Mouse (Mus musculus): ENCODE measurements around the gene Agtrap. TPM values are rescaled to one million over a fixed set of nuclear protein-coding genes. Genes with fewer than 3 reads are reported as not detected.
"Not testable (repeated sequence)": the region's sequence is repeated elsewhere in the genome, so short reads cannot be mapped to it uniquely, and the experiment has no call there.

Agtrap gene
- polyA plus RNA-seq, 1 experiment from 2014 or later, result 14.2 TPM

DNA sequence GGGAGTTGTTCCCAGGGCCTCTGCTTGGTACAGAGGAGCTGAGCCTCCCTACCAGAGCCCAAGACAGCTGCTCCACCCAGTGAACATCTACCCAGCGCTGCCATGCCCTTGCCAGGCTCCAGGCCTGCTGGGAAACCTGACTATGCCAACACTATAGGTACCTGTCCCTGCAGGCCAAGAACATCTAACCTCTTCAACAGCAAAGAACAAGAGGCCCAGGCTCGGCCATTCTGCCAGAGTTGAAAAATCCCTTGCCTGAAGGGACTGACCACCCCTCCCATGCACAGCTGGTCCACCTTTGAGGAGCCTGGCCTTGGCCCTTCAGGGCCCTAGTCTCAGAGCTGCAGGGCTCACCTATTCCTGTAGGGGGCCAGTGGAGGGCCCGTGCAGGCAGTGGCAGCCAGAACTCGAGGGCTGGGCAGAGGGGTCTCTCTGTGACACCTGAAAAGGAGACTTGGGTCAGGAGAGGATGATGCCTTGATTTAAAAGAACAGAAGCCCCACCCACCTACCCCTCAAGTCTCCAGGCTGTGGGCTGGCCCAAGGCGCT, 30.1 kb downstream of the Agtrap start:
- H3K27me3 ChIP-seq, result no peaks in the 10 kb centered on the region
- no peak overlapping the region for H3K9ac ChIP-seq
- no peak overlapping the region for H3K4me3 ChIP-seq (replicated peaks)
- no peak overlapping the region for H3K27ac ChIP-seq (replicated peaks)
- no peak overlapping the region for H3K4me2 ChIP-seq (replicated peaks)
- H3K9me3 ChIP-seq (replicated peaks), result no peaks in the 10 kb centered on the region
- ATAC-seq (ENCODE audit: insufficient number of reproducible peaks, low FRiP score, low TSS enrichment, low read depth), result no peak
- no peaks in the 10 kb centered on the region for H3K4me1 ChIP-seq
- WGBS, result 62% methylated on average over 5 of the region's 5 CpGs
- peaks cover 59% of the 10 kb centered on the region for H3K36me3 ChIP-seq

DNA sequence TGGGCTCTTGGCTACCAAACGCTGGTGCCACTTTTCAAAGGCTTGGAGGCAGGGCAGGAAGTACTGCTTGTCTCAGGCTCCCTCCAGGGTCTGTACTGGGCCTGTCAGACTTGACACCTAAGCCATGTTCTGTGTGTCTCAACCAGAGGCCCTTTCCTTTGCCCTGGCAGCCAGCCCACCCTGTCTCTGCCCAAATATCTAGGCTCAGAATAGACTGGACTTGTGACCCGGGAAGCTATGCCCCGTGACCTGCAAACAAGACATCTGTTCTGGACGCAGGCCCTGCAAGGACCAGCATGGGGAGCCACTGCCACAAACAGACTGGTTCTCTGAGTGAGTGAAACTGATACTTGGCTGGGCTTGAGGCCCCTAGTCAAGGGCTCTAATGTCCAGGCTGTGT, 31.0 kb downstream of the Agtrap start:
- H3K9ac ChIP-seq, result no peak overlapping the region
- no peaks in the 10 kb centered on the region for H3K4me1 ChIP-seq
- H3K36me3 ChIP-seq, result peaks cover 69% of the 10 kb centered on the region
- no peaks in the 10 kb centered on the region for H3K9me3 ChIP-seq (replicated peaks)
- no peaks in the 10 kb centered on the region for H3K27me3 ChIP-seq
- WGBS, result 75% methylated on average over 4 of the region's 4 CpGs
- ATAC-seq (ENCODE audit: insufficient number of reproducible peaks, low FRiP score, low TSS enrichment, low read depth), result no peak
- 0 out of 2 replicates have a peak overlapping the region, but pooled peaks have one; percentile 17 for H3K27ac ChIP-seq (replicated peaks)
- no peak overlapping the region for H3K4me2 ChIP-seq (replicated peaks)
- H3K4me3 ChIP-seq (replicated peaks), result no peak overlapping the region

DNA sequence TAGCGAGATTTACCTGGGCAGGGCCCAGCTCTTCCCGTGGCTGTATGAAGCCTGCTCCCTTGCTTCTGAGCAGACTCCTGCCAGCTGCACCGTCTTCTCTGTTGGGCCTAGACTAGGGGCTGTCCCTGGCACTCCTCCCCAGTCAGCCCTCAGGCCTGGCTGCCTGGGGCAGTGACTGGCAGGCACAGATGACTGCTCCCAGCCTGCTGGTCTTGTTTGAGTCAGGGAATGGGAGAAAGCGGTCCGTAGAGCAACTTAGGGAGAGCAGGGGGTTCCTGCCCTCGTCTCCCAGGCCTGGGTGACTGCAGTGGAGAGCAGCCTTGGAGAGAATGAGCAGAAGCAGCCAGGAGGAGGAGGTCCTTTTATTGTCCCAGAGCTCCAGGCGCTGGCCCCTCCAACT, 31.6 kb downstream of the Agtrap start:
- WGBS, result 79% methylated on average over 7 of the region's 7 CpGs

DNA sequence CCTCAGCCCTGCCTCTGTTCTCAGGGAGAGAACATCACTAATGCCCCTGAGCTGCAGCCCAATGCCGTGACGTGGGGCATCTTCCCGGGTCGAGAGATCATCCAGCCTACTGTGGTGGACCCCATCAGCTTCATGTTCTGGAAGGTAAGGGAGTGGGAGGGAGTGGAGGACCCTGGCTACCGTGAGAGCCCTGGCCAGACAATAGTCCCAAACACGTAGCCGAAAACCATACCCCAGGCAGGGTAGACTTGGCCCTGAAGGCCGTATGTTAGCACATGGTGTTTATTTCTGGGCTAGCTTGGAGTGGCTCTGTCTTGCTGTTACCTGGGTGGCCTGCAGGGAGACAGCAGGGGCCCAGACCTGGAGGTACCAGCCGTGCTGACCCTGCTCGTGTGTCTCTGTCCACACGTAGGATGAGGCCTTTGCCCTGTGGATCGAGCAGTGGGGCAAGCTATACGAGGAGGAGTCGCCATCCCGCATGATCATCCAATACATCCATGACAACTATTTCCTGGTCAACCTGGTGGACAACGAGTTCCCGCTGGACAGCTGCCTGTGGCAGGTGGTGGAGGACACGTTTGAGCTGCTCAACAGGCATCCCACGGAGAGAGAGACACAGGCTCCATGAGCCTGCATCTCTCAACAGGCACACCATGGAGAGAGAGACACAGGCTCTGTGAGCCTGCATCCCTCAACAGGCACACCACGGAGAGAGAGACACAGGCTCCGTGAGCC, 32.7 kb downstream of the Agtrap start:
- no peak overlapping the region for H3K27ac ChIP-seq (replicated peaks)
- peaks cover 85% of the 10 kb centered on the region for H3K36me3 ChIP-seq

More for the DNA sequence above, 31.6 kb downstream of the Agtrap start:
- no peaks in the 10 kb centered on the region for H3K9me3 ChIP-seq (replicated peaks)
- H3K36me3 ChIP-seq, result peaks cover 74% of the 10 kb centered on the region
- no peaks in the 10 kb centered on the region for H3K4me1 ChIP-seq
- H3K4me2 ChIP-seq (replicated peaks), result no peak overlapping the region
- no peaks in the 10 kb centered on the region for H3K27me3 ChIP-seq
- ATAC-seq (ENCODE audit: insufficient number of reproducible peaks, low FRiP score, low TSS enrichment, low read depth), result no peak
- no peak overlapping the region for H3K4me3 ChIP-seq (replicated peaks)
- H3K9ac ChIP-seq, result no peak overlapping the region
- H3K27ac ChIP-seq (replicated peaks), result 0 out of 2 replicates have a peak overlapping the region, but pooled peaks have one; percentile 17

DNA sequence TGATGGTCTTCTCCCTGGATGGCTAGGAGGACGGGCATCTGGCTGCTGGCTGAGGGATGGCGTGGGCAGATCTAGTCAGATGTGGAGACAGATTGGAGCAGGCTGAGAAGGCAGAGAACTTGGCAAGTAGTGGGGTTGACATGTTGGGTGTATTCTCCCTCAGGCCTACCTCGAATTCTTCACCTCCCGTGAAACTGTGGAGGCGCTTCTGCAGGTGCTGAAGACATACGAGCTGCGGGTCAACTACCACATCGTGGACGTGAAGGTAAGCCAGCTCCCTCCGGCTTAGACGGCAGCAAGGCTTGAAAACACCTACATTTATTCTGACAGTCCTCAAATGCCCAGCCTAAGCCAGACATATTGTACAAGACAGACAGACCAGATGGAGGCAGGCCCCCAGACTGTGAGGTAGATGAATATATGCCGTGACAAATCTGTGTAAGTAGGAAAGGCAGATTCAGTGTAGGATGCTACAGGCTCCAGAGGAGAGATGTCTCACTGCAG, 34.4 kb downstream of the Agtrap start:
- no peak for ATAC-seq (ENCODE audit: insufficient number of reproducible peaks, low FRiP score, low TSS enrichment, low read depth)
- no peak overlapping the region for H3K4me2 ChIP-seq (replicated peaks)
- no peak overlapping the region for H3K4me3 ChIP-seq (replicated peaks)
- H3K4me1 ChIP-seq, result no peaks in the 10 kb centered on the region
- H3K27ac ChIP-seq (replicated peaks), result no peak overlapping the region
- 88% methylated on average over 12 of the region's 12 CpGs for WGBS
- no peaks in the 10 kb centered on the region for H3K9me3 ChIP-seq (replicated peaks)
- H3K27me3 ChIP-seq, result no peaks in the 10 kb centered on the region
- peaks cover 96% of the 10 kb centered on the region for H3K36me3 ChIP-seq
- H3K9ac ChIP-seq, result no peak overlapping the region

More for the DNA sequence above, 32.7 kb downstream of the Agtrap start:
- H3K9me3 ChIP-seq (replicated peaks), result no peaks in the 10 kb centered on the region
- 91% methylated on average over 21 of the region's 21 CpGs for WGBS
- H3K4me3 ChIP-seq (replicated peaks), result no peak overlapping the region
- no peak overlapping the region for H3K4me2 ChIP-seq (replicated peaks)
- H3K4me1 ChIP-seq, result no peaks in the 10 kb centered on the region
- H3K27me3 ChIP-seq, result no peaks in the 10 kb centered on the region
- no peak overlapping the region for H3K9ac ChIP-seq
- ATAC-seq (ENCODE audit: insufficient number of reproducible peaks, low FRiP score, low TSS enrichment, low read depth), result no peak

DNA sequence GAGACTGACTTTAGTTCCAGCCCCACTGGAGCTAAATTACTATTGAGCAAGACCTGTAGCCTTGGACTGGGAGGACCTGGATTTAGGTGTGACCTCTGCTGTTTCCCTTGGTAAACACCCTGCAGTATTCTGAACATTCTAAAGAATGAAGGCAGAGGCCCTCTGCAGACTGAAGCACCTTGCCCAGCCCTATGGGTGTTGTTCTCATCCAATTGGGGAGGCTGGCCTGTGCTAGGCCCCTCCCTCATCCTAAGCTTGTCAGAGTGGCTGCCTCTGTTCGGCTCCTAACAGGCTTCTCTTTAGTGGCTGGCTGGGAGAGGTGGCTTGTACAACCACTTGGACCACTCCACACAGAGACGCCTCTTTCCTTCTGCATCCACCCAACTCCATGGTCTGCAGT, 34.9 kb downstream of the Agtrap start:
- peaks cover 96% of the 10 kb centered on the region for H3K36me3 ChIP-seq
- 77% methylated on average over 2 of the region's 2 CpGs for WGBS
- no peaks in the 10 kb centered on the region for H3K9me3 ChIP-seq (replicated peaks)
- H3K27ac ChIP-seq (replicated peaks), result no peak overlapping the region
- no peak overlapping the region for H3K4me3 ChIP-seq (replicated peaks)
- no peaks in the 10 kb centered on the region for H3K4me1 ChIP-seq
- no peak overlapping the region for H3K9ac ChIP-seq
- no peak for ATAC-seq (ENCODE audit: insufficient number of reproducible peaks, low FRiP score, low TSS enrichment, low read depth)
- no peaks in the 10 kb centered on the region for H3K27me3 ChIP-seq
- H3K4me2 ChIP-seq (replicated peaks), result no peak overlapping the region

DNA sequence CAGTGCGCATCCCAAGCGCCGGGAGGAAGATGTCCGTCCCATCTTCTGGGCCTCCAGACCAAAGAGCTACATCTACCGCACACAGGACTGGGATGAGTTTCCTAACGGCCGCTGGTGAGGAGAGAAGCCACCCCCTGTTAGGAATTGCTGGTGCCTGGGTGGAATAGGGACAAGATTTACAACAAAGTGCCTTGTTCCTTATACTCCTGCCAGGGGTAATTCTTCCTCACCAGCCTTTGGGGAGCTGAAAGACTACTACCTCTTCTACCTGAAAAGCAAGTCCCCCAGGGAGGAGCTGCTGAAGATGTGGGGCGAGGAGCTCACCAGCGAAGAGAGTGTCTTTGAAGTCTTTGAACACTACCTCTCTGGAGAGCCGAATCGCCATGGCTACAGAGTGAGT, 35.9 kb downstream of the Agtrap start:
- H3K36me3 ChIP-seq, result peaks cover 90% of the 10 kb centered on the region

DNA sequence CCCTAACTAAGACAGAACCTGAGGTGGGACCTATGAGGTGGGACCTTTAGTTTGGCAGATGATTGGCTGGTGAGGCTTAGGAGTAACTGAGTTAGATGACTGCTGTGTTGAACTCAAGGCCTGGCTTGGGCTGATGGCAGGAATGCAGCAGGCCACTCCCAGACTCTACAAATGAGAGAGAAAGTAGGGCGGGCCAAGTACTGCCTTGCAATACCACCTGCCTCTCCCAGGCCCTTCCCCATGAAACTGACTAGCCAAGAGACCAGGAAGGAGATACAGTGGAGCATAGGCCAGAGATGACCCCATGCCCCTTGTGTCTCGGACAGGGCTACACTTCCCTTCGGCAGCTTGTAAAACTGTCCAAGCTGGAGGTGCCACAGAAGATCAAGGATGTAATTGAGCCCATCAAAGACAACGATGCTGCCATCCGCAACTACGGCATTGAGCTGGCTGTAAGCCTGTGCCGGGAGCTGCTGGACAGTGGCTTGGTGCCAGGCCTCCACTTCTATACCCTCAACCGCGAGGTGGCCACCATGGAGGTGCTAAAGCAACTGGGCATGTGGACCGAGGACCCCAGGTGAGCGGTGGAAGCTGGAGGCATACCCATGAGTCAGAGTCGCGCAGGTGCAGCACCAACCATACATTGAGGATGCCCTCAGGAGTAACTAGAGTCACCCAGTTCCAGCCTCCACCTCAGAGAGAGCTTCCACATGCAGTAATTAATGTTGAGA, 36.6 kb downstream of the Agtrap start:
- Histone ChIP-seq H3K4me1 (no peaks in the 10 kb centered on the region), H3K27ac (replicated peaks) (no peak overlapping the region), H3K36me3 (peaks cover 84% of the 10 kb centered on the region), H3K27me3 (no peaks in the 10 kb centered on the region), H3K4me2 (replicated peaks) (no peak overlapping the region), H3K9ac (no peak overlapping the region), H3K9me3 (replicated peaks) (no peaks in the 10 kb centered on the region), H3K4me3 (replicated peaks) (no peak overlapping the region)
- no peak for ATAC-seq (ENCODE audit: insufficient number of reproducible peaks, low FRiP score, low TSS enrichment, low read depth)
- WGBS, result 95% methylated on average over 13 of the region's 13 CpGs

More for the DNA sequence above, 35.9 kb downstream of the Agtrap start:
- no peak overlapping the region for H3K4me2 ChIP-seq (replicated peaks)
- H3K27me3 ChIP-seq, result no peaks in the 10 kb centered on the region
- no peak overlapping the region for H3K4me3 ChIP-seq (replicated peaks)
- no peak overlapping the region for H3K27ac ChIP-seq (replicated peaks)
- H3K9ac ChIP-seq, result no peak overlapping the region
- ATAC-seq (ENCODE audit: insufficient number of reproducible peaks, low FRiP score, low TSS enrichment, low read depth), result no peak
- H3K9me3 ChIP-seq (replicated peaks), result no peaks in the 10 kb centered on the region
- 92% methylated on average over 11 of the region's 11 CpGs for WGBS
- H3K4me1 ChIP-seq, result no peaks in the 10 kb centered on the region

DNA sequence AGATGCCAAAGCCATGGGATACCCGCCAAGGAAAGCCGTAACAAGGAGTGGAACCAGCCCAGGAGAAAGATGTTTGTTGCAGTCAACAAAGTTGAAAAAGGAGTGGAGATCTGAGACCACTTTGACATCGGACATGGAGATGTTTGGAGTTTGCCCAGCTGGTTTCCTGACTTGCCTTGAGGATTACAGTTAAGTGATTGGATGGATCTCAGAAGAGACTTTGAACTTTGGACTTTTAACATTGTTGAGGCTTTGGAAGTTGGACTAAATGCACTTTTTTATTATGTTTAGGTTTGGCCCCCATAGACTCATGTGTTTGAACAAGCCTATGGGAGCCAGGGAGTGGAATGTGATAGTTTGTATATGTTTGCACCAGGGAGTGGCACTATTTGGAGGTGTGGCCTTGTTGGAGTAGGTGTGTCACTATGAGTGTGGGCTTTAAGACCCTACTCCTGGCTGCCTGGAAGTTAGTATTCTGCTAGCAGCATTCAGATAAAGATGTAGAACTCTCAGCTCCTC, 37.4 kb downstream of the Agtrap start:
- H3K4me1 ChIP-seq; ATAC-seq (ENCODE audit: insufficient number of reproducible peaks, low FRiP score, low TSS enrichment, low read depth); H3K9me3 ChIP-seq (replicated peaks); H3K27me3 ChIP-seq; H3K4me2 ChIP-seq (replicated peaks); H3K9ac ChIP-seq; H3K27ac ChIP-seq (replicated peaks); H3K4me3 ChIP-seq (replicated peaks): not testable (repeated sequence)
- H3K36me3 ChIP-seq, result peaks cover 76% of the 10 kb centered on the region
- 93% methylated on average over 3 of the region's 3 CpGs for WGBS

DNA sequence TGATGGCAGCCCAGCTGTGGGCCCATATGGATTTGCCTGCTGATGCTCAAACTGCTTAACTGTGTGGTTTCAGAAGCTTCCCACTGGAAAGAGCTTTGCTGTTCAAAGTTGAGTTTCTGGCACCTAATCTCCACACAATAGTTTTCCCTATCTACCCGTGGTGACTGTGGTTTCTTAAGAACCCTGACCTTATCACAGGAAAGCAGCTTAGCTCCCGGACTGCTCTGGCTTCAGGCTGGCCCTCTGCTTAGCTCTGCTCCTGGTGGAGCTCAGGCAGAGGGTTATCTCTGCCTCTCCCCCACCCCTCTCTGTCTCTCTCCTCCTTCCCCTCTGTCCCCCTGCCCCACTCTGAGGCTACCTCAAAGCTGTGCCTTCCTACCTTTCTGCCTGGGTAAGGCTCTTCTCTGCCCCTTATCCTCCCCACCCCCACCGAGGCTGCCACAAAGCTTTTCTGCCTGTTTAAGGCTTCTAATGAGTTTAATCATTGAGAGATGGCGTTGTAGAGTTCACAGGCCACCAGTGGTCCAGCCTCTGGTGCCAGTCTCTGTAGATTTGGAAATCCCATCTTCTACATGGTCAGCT, 41.3 kb downstream of the Agtrap start:
- WGBS, result 66% methylated on average over 4 of the region's 4 CpGs
- Histone ChIP-seq H3K4me3 (replicated peaks) (no peak overlapping the region), H3K27me3 (no peaks in the 10 kb centered on the region), H3K27ac (replicated peaks) (no peak overlapping the region), H3K9ac (no peak overlapping the region), H3K4me1 (peaks cover 17% of the 10 kb centered on the region), H3K4me2 (replicated peaks) (no peak overlapping the region), H3K36me3 (peaks cover 59% of the 10 kb centered on the region), H3K9me3 (replicated peaks) (no peaks in the 10 kb centered on the region)
- ATAC-seq (ENCODE audit: insufficient number of reproducible peaks, low FRiP score, low TSS enrichment, low read depth), result no peak

DNA sequence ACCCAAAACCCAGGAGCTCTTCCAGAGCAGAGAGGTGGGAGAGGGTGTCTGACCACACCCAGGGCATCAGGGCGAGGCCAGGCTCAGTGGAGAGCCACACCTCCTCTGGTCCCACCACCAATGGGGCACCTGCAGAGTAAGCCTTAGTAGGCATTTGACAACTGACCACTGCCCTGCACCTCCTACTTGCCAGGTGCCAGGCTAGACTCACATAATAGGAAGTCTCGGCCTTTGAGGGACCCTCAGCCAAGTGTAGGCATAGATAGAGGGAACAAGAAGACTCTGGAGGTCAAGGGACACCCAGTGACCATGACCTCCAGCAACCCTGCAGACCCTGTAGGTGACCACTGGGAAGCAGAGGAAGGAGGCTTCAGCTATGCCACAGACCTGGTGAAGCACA, 43.7 kb downstream of the Agtrap start:
- no peaks in the 10 kb centered on the region for H3K27me3 ChIP-seq
- H3K4me3 ChIP-seq (replicated peaks), result no peak overlapping the region
- H3K36me3 ChIP-seq, result peaks cover 36% of the 10 kb centered on the region
- no peak overlapping the region for H3K9ac ChIP-seq
- 98% methylated on average over 2 of the region's 2 CpGs for WGBS
- H3K4me1 ChIP-seq, result peaks cover 41% of the 10 kb centered on the region
- H3K4me2 ChIP-seq (replicated peaks), result no peak overlapping the region
- H3K27ac ChIP-seq (replicated peaks), result no peak overlapping the region
- ATAC-seq (ENCODE audit: insufficient number of reproducible peaks, low FRiP score, low TSS enrichment, low read depth), result no peak
- H3K9me3 ChIP-seq (replicated peaks), result no peaks in the 10 kb centered on the region
